Mouse (Mus musculus): ENCODE measurements around the gene Pdx1. TPM values are rescaled to one million over a fixed set of nuclear protein-coding genes. Genes with fewer than 3 reads are reported as not detected.

Gene Pdx1
- total and polyA plus RNA-seq, 3 experiments: not detected

DNA sequence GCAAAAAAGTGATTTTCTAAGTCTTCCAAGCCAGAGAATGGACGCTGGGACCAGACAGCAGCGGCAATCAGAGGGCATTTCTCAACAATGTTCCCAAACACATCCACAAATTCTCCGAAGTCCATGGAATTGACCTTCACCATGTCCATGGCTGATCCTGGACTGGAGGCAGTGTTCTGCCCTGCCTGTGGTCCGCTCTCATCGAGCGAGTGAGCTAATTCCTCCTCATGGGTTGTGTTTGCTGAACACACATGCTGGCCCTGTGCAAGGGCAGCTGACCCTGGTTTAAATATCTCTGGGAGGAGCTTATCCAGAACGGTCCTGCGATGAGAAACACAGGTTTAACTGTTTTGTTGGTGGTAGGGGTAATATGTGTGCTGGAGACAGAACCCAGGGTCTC, 52.4 kb downstream of the Pdx1 start, which contains the start of gene Urad:
Urad (minus strand) TSS at position 258 of the 400 bp plus-strand sequence.
- Histone ChIP-seq H3K36me3 (ENCODE audit: control insufficient read depth in 1 of 2, insufficient read depth in 2 of 2, low read length in 2 of 2) (no peaks in the 10 kb centered on the region), H3K9ac (ENCODE audit: control insufficient read depth, low read depth, low read length, poor library complexity, severe bottlenecking) (no peak within 1 kb of the TSS), H3K27ac (ENCODE audit: control insufficient read depth, low read depth, low read length) (no peak within 1 kb of the TSS), H3K9me3 (replicated peaks; ENCODE audit: insufficient read depth, low read length) (no peaks in the 10 kb centered on the region), H3K4me3 (ENCODE audit: control insufficient read depth in 1 of 2, insufficient read depth in 1 of 2, low read depth in 2 of 2, low read length in 2 of 2) (no peak within 1 kb of the TSS), H3K27me3 (ENCODE audit: control insufficient read depth in 1 of 2, insufficient read depth in 2 of 2, low read length in 2 of 2) (peaks cover 0 to 4% of the 10 kb centered on the region in 2 experiments; a peak in 2 of 4 replicates), H3K4me1 (ENCODE audit: control insufficient read depth in 1 of 2, insufficient read depth in 2 of 2, low read length in 2 of 2) (no peaks in the 10 kb centered on the region), H3K79me2 (ENCODE audit: control insufficient read depth, insufficient read depth, low read length, poor library complexity) (no peaks in the 10 kb centered on the region)
- no peak for TF ChIP-seq MXI1 (IDR thresholded peaks at IDR 0.05; ENCODE audit: low read depth, low read length)
- no peak for TF ChIP-seq POLR2AphosphoS5 (IDR thresholded peaks at IDR 0.05; ENCODE audit: borderline replicate concordance, low read depth, low read length)
- TF ChIP-seq USF2 (IDR thresholded peaks at IDR 0.05; ENCODE audit: borderline replicate concordance in 1 of 2, insufficient read depth in 1 of 2, low read depth in 1 of 2, low read length in 2 of 2): no peak
- no peak for DNase-seq (ENCODE audit: low read depth, low spot score)

GRCm38 (mm10) chr5:147323237-147323917, 53.6 kb downstream of the Pdx1 start:
- H3K9me3 ChIP-seq (replicated peaks; ENCODE audit: insufficient read depth, low read length): no peaks in the 10 kb centered on the region
- no peaks in the 10 kb centered on the region for H3K79me2 ChIP-seq (ENCODE audit: control insufficient read depth, insufficient read depth, low read length, poor library complexity)
- no peaks in the 10 kb centered on the region for H3K36me3 ChIP-seq (ENCODE audit: control insufficient read depth in 1 of 2, insufficient read depth in 2 of 2, low read length in 2 of 2)
- no peak for TF ChIP-seq ZKSCAN1 (IDR thresholded peaks at IDR 0.05; ENCODE audit: low read depth, low read length)
- no peak for TF ChIP-seq USF2 (IDR thresholded peaks at IDR 0.05; ENCODE audit: borderline replicate concordance in 1 of 2, insufficient read depth in 1 of 2, low read depth in 1 of 2, low read length in 2 of 2)
- TF ChIP-seq ZC3H11A (IDR thresholded peaks at IDR 0.05; ENCODE audit: low read depth, low read length): peak; percentile 67
- TF ChIP-seq TCF12 (IDR thresholded peaks at IDR 0.05; ENCODE audit: low read depth, low read length): no peak
- TF ChIP-seq KAT2A (conservative IDR thresholded peaks at IDR 0.05; ENCODE audit: low read depth, low read length): no peak
- TF ChIP-seq CTCF (IDR thresholded peaks at IDR 0.05 in 2 of 3, conservative IDR thresholded peaks at IDR 0.05 in 1 of 3; ENCODE audit: control insufficient read depth in 1 of 3, insufficient read depth in 1 of 3, low read depth in 2 of 3, low read length in 3 of 3, poor library complexity in 1 of 3, severe bottlenecking in 1 of 3): peak; percentile 95 to 96 (median 95)
- no peak for TF ChIP-seq MAFK (IDR thresholded peaks at IDR 0.05; ENCODE audit: borderline replicate concordance, low read depth, low read length)
- peak; percentile 76 for TF ChIP-seq SMC3 (IDR thresholded peaks at IDR 0.05; ENCODE audit: low read depth, low read length)
- no peak for TF ChIP-seq UBTF (IDR thresholded peaks at IDR 0.05; ENCODE audit: borderline replicate concordance, insufficient read depth, low read depth, low read length)
- peak; percentile 85 for TF ChIP-seq RAD21 (IDR thresholded peaks at IDR 0.05; ENCODE audit: low read depth, low read length)
- no peak for TF ChIP-seq MXI1 (IDR thresholded peaks at IDR 0.05; ENCODE audit: low read depth, low read length)
- H3K27me3 ChIP-seq (ENCODE audit: control insufficient read depth in 1 of 2, insufficient read depth in 2 of 2, low read length in 2 of 2): peaks cover 0 to 4% of the 10 kb centered on the region in 2 experiments; a peak in 2 of 4 replicates
- no peak overlapping the region for H3K4me3 ChIP-seq (ENCODE audit: control insufficient read depth in 1 of 2, insufficient read depth in 1 of 2, low read depth in 2 of 2, low read length in 2 of 2)
- no peak overlapping the region for H3K27ac ChIP-seq (ENCODE audit: control insufficient read depth, low read depth, low read length)
- H3K4me1 ChIP-seq (ENCODE audit: control insufficient read depth in 1 of 2, insufficient read depth in 2 of 2, low read length in 2 of 2): no peaks in the 10 kb centered on the region
- H3K9ac ChIP-seq (ENCODE audit: control insufficient read depth, low read depth, low read length, poor library complexity, severe bottlenecking): no peak overlapping the region
- DNase-seq (ENCODE audit: low read depth, low spot score): peak; percentile 83

Other genes starting within 250 kb of the Pdx1 start
- 19.4 and 22.0 TPM in 2 replicates for gene Lnx2, start 193.4 kb upstream of the Pdx1 start, total RNA-seq (2012; rRNA removed)
- 10 to 100 TPM in 1 of 2 experiments, not detected in 1; 26.1 TPM for gene Lnx2, start 193.4 kb upstream of the Pdx1 start, polyA plus RNA-seq (2012; ENCODE audit: insufficient read depth in 1 of 2, insufficient read length in 2 of 2, low read depth in 1 of 2, low replicate concordance in 2 of 2, missing spikeins in 1 of 2)
- 460 and 506 TPM in 2 replicates for gene Polr1d, start 192.9 kb upstream of the Pdx1 start, total RNA-seq (2012; rRNA removed)
- gene Polr1d, start 192.9 kb upstream of the Pdx1 start, polyA plus RNA-seq (2012; ENCODE audit: insufficient read depth in 1 of 2, insufficient read length in 2 of 2, low read depth in 1 of 2, low replicate concordance in 2 of 2, missing spikeins in 1 of 2): 100 to 1,000 TPM; 185 to 388 TPM
- gene Gsx1, start 81.3 kb upstream of the Pdx1 start, total RNA-seq (2012; rRNA removed): not detected in 2 replicates
- not detected for gene Gsx1, start 81.3 kb upstream of the Pdx1 start, polyA plus RNA-seq (2012; ENCODE audit: insufficient read depth in 1 of 2, insufficient read length in 2 of 2, low read depth in 1 of 2, low replicate concordance in 2 of 2, missing spikeins in 1 of 2)
- gene Cdx2, start 37.3 kb downstream of the Pdx1 start, total RNA-seq (2012; rRNA removed): not detected in 2 replicates
- gene Cdx2, start 37.3 kb downstream of the Pdx1 start, polyA plus RNA-seq (2012; ENCODE audit: insufficient read depth in 1 of 2, insufficient read length in 2 of 2, low read depth in 1 of 2, low replicate concordance in 2 of 2, missing spikeins in 1 of 2): not detected
- not detected in 2 replicates for gene Urad, start 52.5 kb downstream of the Pdx1 start, total RNA-seq (2012; rRNA removed)
- gene Urad, start 52.5 kb downstream of the Pdx1 start, polyA plus RNA-seq (2012; ENCODE audit: insufficient read depth in 1 of 2, insufficient read length in 2 of 2, low read depth in 1 of 2, low replicate concordance in 2 of 2, missing spikeins in 1 of 2): not detected
- not detected in 2 replicates for gene Flt3, start 130.5 kb downstream of the Pdx1 start, total RNA-seq (2012; rRNA removed)
- gene Flt3, start 130.5 kb downstream of the Pdx1 start, polyA plus RNA-seq (2012; ENCODE audit: insufficient read depth in 1 of 2, insufficient read length in 2 of 2, low read depth in 1 of 2, low replicate concordance in 2 of 2, missing spikeins in 1 of 2): under 1 TPM in 1 of 2 experiments, not detected in 1; 0.01 TPM
- 56.1 and 61.5 TPM in 2 replicates for gene Pan3, start 160.2 kb downstream of the Pdx1 start, total RNA-seq (2012; rRNA removed)
- 10 to 100 TPM in 1 of 2 experiments, not detected in 1; 60.6 TPM for gene Pan3, start 160.2 kb downstream of the Pdx1 start, polyA plus RNA-seq (2012; ENCODE audit: insufficient read depth in 1 of 2, insufficient read length in 2 of 2, low read depth in 1 of 2, low replicate concordance in 2 of 2, missing spikeins in 1 of 2)

Data from MEL (cell line).